10 mouse cellular contexts compared by ENCODE assay signal in genomic region chr13:19682879-19683640, GRCm38 (mm10). TPM values are rescaled to one million over a fixed set of nuclear protein-coding genes. Genes with fewer than 3 reads are reported as not detected.
A peak's percentile ranks its signal among the peaks of the same experiment; 100 is the strongest.
DNase-seq lines count a peak whose midpoint lies in the region; ATAC-seq lines count a peak whose summit lies in the region.
"Had no signal": no experiment of that assay in that cellular context is flagged by ENCODE, and none has a peak within 500 bp of the region (broad histone marks: within the 10 kb centered on the region; RNA-seq: fewer than 3 reads in every experiment).

No protein-coding gene starts in this region.

- peak; percentile 61 to 68 for DNase-seq in cerebellum, postnatal 10 days
- no peak for DNase-seq in cerebellum, postnatal 36 days
- DNase-seq in Muller cell, postnatal 12 days (ENCODE audit: inconsistent ontology term), result peak; percentile 97
- peak; percentile 47 to 61 for DNase-seq in heart, adult 9 months (ENCODE audit: low spot score in 2 of 2)
- DNase-seq in layer of hippocampus, postnatal 10 days (ENCODE audit: low spot score in 2 of 2), result peak; percentile 20 to 42
- no peak for DNase-seq in testis, postnatal 10 days (ENCODE audit: low spot score)
- DNase-seq: gastrocnemius, postnatal 36 days had no signal

- no peak for ATAC-seq in erythroblast, adult 5-6 weeks (replicated peaks; ENCODE audit: low FRiP score, poor library complexity, severe bottlenecking)
- no peak for ATAC-seq in megakaryocyte, adult 5-6 weeks (ENCODE audit: poor library complexity, severe bottlenecking)

RNA-seq across cellular contexts. Expression of gene Nme8, which starts 14.5 kb away (rescaled TPM):
- not detected for total RNA-seq in layer of hippocampus, postnatal 10 days (2021)
- not detected in 2 replicates for total RNA-seq in erythroblast, adult 5-6 weeks (2015; ENCODE audit: low replicate concordance)
- total RNA-seq in erythroblast, adult 5-6 weeks (2017; ENCODE audit: low replicate concordance), result not detected in 2 replicates
- not detected in 2 replicates for total RNA-seq in megakaryocyte, adult 5-6 weeks (2015)
- 0.37 TPM in 1 of 2 replicates, not detected in the other for total RNA-seq in megakaryocyte, adult 5-6 weeks (2017)
- total RNA-seq: CH12.LX; gastrocnemius, postnatal 36 days had no signal

Comparison
In these comparisons a context has a peak if more than half of its experiments do, and no peak if none do; other contexts are left out.
1. DNase-seq: peak in cerebellum, postnatal 10 days (2 of 2), Muller cell, postnatal 12 days (single experiment), heart, adult 9 months (2 of 2) and layer of hippocampus, postnatal 10 days (2 of 2); none in cerebellum, postnatal 36 days (0 of 2) and testis, postnatal 10 days (single experiment).